Mouse (Mus musculus) right cerebral cortex, adult 18-20 months (tissue): ENCODE measurements at regions not wholly inside any gene's neighbourhood (a gene's known extent, or its start where the extent isn't known, plus 50 kb on each side); places are given as distances from the start of the nearest gene placed in this dataset.

Experiments used
- DNase-seq: peaks from one replicate; pipeline ENCODE4 v3.0.0; 2022; ENCODE audit warnings: mixed read lengths

DNA sequence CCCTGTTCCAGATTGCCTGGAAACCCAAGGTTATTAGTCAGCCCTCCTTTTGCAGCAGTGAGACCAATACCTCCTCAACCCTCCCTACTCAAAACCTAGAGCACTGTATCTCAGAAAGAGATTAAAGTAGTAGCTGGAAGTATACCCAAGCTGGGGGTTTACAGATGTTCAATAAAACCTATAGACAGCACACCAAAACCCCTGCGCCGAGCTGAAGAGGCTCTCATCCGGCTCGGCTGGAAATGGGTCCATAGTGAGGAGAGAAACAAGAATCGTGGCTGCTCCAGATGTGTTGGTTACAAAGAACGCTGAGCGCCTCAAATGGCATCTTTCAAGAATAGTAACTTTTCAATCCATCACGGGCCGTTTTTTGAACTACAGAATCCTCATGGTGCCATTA lies 273.7 kb downstream of the Rwdd3 start:
- DNase-seq: no peak

GRCm38 (mm10) chr3:120897221-120897620 lies 274.3 kb downstream of the Rwdd3 start:
- peak; percentile 37 for DNase-seq

DNA sequence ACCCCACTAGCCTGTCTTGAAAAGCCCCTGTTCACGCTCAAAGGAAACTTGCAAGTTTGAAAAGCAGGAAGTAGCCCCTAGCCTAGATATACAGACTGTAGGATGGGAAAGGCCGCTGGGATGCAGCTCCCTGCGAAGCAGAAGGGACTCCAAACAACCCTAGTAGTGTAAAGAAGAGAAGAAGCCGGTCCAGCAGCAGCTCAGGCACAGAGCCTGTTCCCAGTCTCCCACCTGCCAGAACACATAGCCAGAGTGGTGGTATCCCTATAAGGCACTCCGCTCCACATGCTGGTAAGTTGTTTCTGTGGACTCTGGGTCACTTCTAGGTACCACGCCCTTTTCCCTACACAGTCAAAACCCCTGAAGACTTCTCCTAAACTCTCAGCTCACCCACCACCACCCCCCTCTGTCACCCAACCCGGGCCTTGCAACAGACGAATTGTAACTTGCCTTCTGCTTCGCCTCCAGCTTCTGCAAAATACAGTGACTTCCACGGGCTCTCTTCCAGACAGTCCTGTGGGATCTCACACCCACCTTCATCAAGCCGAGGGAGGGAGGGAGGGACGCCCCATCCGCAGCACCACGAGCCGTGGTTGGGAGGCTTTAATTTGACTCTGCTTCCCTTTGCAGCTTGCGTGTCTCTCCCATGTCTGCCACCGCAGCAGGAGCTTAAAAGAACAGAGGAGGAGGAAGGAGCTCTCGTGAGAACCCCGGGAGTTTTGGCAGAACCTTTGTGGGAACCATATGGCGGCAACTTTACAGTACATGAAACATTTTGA lies 285.2 kb downstream of the Rwdd3 start:
- peak; percentile 82 for DNase-seq

- no peak for DNase-seq
Observed at GRCm38 (mm10) chr3:120885401-120885800, 286.1 kb downstream of the Rwdd3 start.

DNA sequence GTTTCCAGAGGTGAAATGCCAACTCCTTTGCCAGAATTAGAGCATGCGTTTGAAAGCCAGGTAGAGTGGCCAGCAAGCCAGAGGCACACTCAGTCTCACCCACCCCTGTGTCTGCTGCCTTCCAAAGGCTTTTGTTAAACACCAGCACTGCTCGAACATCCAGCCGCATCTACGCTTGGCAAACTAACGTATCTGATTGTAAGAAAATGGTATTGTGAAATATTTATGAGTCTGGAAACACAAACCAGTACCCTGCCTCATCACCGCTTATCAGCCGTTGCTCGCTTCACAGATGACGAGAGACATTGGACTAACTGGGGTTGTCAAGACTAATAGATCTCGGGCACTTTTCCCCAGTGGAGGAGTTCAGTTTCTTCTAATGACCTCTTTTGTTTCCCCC lies 287.3 kb downstream of the Rwdd3 start:
- DNase-seq: no peak

- DNase-seq: no peak
Observed at GRCm38 (mm10) chr3:120883650-120884049, 287.8 kb downstream of the Rwdd3 start.

GRCm38 (mm10) chr3:120879409-120879808 lies 292.1 kb downstream of the Rwdd3 start:
- DNase-seq: no peak

DNA sequence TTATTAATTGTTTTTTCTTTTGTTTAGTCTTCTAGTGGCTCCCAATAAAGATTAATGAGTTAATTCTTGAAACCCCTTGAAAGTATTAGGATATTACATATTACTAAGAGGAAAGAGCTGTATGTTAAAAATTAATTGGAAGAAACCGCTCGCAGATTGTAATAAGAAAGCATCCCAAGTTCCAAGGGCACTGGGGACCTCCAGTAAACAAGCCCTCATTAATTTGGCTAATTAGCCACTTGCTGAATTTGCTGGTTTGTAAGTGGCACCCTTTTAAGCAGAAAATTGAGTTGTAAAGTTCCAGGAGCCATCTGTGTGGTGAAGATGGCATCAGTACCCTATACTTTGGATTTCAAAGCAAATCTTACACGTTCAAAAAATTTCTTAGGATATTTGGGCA lies 295.8 kb downstream of the Rwdd3 start:
- DNase-seq: no peak

GRCm38 (mm10) chr3:120865036-120865435 lies 306.5 kb downstream of the Rwdd3 start:
- no peak for DNase-seq

DNA sequence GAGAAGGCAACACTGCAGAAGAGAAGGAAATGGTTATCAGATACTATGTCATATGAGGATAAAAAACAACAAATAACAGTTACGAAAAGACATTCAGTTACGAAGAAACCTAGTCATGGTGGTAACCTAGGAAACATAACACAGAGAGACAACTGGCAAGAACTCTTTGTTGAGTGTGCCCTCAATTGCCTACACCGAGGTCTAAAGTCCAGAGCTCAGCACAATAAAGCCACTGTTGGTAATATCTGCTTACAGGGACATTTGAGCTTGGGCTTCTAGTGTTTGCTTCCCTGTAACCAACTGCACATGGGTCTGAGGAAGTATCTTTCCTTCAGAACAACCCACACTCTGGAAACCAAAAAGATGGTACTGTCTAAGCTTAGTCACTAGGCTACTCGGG lies 309.9 kb downstream of the Rwdd3 start:
- DNase-seq: no peak

DNA sequence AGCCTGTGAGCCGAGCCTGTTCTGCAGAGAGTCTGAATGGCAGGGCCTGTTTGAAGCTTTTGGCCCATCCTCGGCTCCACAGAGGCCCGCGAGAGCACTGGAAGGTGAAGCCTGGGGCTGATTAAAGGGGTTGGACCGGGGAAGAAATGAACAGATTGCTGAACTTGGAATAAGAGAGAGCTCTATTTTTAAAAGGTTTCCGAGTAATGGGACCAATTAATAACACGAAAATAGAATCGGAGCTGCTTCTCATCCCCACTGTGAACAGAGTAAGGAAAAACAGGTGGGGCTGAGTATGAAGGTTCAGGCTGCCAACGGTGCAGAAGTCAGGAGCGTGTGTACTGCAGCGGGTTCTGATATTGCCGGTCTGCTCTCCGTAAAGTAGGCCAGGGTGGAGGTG lies 313.2 kb downstream of the Rwdd3 start:
- DNase-seq: no peak

DNA sequence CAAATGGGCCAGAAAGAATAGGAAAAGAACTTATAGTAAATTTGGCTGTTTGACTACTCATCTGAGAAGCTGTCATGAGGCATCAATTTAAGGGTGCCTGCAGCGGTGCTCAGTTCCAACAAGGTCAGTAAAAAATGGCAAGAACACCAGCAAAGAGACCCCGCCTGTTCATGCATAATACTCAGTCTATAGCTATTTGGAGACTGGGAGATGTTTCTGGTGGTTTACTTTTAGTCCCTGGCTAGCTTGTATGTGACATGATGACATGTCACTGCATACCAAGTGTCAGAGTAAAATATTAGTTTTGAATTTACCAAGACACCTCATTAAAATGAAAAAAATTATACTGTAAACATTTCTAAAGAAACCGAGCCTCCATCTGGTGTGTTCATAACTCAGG lies 317.2 kb downstream of the Rwdd3 start:
- no peak for DNase-seq

- no peak for DNase-seq
Observed at GRCm38 (mm10) chr3:120843623-120844022, 327.9 kb downstream of the Rwdd3 start.

- DNase-seq: no peak
Observed at GRCm38 (mm10) chr3:120823536-120823935, 348.0 kb downstream of the Rwdd3 start.

DNA sequence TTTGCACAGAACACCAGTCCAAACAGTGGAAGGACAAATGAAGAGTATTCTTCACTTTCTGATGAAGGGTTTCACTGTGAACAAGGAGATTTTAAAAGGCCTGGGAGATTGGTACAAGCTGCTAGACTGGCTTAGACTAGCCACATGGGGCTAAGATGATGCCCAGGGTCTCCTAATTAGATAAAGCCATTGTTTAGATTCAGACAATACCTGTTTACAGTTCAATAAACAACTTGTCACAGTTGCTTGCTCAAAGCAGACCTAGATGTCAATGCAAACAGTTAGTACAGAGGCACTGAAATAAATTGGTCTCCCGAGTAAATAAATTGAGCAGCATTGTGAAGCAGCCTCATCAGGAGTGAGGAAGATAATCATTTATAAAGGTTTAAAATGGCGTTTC lies 359.6 kb downstream of the Rwdd3 start:
- DNase-seq: no peak

GRCm38 (mm10) chr3:120810527-120810926 lies 361.0 kb downstream of the Rwdd3 start:
- DNase-seq: no peak

DNA sequence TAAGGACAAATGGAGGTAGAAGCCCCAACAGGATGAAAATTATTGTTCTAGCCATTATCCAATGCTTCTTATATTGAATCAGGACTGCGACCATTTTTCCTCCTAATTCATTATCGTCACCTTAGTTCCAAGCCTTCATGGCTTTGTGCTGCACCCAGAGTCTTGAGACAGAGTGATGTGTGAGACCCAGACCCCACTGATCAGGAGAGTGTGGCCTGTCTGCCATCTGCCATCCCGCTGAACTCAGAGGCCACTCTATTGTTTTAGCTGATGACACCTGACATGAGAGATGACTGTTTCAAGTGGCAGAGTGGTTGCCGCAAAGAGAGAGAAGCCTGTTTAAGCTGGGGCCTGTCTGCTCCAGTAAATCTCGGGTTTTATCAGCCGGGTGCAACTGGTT lies 361.4 kb downstream of the Rwdd3 start:
- DNase-seq: no peak

DNA sequence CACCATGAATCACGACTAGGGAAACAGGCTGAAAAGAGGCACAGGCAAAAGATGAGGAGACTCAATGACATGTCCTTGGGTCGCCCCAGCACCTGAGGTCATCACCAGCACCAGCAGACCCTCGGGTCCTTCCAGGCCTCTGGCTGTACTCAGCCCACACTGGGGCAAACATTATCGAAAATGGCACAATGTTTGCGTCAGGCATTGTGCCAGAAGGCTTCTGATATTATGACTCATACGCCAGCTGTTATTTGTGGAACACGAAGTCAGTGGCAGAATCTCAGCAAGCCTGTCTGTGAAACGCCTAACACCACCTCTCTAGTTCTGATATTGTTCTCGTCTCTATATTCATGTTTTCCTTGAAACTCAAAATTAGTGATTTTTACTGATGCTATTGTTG lies 384.8 kb downstream of the Rwdd3 start:
- DNase-seq: peak; percentile 60

DNA sequence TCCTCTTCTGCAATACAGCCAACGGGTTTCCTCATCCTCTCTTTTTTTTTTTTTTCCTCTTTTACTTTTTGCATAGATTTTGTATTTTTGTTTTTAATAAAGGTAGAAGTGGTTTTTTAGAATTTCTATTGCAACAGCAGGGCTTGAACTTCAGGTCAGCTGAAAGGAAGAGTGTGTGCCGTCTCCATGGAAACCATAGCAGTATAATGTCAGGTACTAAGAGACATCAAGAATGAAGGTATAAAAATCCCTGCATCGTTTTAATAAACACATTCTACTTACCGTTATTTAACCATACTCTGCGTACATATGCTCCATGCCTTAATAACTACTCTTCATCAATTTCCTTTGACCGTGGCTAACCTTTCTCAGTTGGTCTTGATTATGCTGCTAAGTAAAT lies 390.0 kb downstream of the Rwdd3 start:
- no peak for DNase-seq

DNA sequence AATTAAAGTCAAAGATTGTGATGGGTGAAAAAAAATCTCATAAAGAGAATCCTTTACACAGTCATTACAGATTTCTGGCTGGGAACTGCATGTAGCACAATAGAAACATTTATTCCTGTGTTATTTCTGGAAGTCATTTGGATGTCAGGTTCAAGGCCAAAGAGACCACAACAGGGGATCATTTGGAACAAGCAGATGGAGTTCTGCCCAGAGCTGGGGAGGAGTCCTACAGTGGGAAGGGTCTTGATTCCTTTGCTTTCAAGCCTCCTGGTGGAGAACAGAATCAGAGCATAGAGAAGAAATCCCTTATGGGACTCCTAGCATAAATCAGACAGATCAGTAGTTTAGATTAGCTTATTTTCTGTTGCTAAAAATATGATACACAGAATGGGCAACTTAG lies 392.4 kb downstream of the Rwdd3 start:
- no peak for DNase-seq

GRCm38 (mm10) chr3:120774951-120775350 lies 396.5 kb downstream of the Rwdd3 start:
- DNase-seq: no peak

- no peak for DNase-seq
Observed at GRCm38 (mm10) chr3:120761681-120762080, 409.8 kb downstream of the Rwdd3 start.

- no peak for DNase-seq
Observed at GRCm38 (mm10) chr3:120761223-120761622, 410.3 kb downstream of the Rwdd3 start.

GRCm38 (mm10) chr3:120748513-120748912 lies 423.0 kb downstream of the Rwdd3 start:
- DNase-seq: no peak

DNA sequence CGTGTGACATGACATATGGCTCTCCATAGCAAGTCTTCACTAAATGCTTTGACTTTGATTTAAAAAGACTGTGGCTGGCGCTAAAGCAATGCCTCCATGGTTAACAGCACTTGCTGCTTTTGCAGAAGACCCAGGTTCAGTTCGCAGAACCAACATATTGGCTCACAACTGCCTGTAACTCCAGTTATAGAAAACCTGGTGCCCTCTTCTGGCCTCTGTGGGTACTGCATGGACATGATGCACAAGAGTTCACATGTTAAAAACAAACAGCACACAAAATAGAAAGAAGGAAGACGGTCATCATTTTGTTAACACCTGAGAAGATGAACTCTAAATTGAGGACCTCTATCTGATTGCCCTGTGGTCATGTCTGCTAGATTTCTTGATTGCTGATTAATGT lies 423.8 kb downstream of the Rwdd3 start:
- DNase-seq: no peak
